Mouse (Mus musculus): ENCODE measurements at regions not wholly inside any gene's neighbourhood (a gene's known extent, or its start where the extent isn't known, plus 50 kb on each side); places are given as distances from the start of the nearest gene placed in this dataset.
"Not testable (repeated sequence)": the region's sequence is repeated elsewhere in the genome, so short reads cannot be mapped to it uniquely, and the experiment has no call there.

DNA sequence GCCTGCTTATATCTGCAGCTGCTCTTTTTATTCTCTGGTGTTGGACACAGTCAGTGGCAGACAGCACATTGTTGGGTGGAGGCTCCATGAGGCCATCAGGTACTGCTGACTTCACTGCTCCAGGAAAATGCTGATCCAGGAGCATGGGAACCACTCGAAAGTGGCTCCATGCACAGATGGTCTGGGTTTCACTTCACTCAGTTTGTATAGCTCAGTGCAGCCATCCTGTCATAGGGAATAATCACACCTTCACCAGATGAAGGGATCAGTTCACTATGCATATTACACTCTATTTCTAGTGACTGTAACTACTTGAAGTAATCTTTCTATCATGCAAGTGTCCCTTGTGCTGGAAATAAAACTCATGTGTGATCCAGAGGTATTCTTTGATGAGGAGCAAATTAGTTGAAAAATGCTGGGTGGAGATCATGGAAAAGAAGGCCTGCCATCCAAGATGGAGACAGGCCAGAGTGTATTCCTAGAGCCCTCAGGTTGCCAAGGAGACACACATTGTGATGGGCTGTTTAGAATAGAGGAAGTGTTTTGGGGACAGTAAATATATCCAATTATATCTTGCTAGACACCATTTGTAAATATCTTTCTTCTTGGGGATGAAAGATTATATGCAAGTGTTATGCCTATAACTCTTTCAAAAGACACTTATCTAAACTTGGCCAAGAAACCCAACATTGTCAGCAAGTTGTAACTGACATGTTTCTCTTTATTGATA lies 103.7 kb upstream of the Arhgap42 start:
- no peak for DNase-seq (ENCODE audit: low spot score in 2 of 2)

DNA sequence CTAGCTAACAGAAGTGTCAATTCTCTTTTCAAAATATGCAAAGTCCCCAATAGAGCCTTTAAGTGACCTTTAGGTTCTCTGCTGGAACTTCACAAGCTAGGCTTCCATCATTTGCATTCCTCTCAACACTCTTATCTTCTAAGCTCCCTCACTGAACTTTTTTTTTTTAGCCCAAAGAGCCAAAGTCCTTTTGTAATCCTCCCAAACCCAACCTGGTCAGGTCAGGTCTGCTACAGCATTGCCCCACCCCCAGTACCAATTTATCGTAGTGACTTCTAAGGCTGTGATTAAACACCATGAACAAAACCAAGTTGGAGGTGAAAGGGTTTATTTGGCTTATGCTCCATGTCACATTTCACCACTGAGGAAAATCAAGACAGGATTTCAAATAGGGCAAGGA lies 79.7 kb upstream of the Arhgap42 start:
- no peak for DNase-seq (ENCODE audit: low spot score in 2 of 2)

DNA sequence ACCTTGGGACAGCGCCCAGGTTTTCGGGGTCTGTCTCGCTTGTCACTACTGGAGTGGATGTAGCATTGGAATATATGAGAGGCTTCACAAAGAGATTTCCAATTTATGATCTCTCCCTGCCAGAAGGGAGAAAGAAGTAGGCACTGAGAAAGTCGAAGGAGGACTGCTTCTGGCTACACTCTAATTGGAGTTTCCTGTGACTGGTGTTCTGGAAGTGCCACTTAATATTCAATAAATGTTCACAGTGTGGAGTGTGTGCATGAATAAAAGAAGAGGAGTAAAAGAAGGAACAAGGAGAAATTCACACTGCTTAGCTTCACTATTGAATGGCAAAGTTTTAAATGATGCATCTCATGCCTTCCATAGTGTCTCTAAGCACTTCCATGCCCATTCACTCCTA lies 77.1 kb upstream of the Arhgap42 start:
- no peak for DNase-seq (ENCODE audit: low spot score in 2 of 2)

DNA sequence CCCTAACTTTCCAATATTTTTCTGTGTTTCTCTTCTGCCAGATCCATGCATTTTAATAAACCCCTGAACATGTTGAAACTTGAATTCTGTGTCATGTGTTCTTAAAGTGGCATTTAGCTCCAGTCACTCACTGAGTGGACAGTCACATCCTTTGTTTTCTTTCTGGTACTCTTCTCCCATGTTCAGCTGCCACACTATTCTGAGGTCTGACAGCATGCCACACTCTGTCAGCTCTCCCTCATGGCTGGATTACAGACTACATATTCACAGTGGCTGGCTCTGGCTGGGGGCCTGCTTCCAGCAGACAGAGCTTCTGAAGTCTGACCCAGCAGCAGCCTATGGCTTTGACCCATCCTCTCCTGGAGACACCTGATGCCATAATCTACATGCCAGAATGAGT lies 73.4 kb upstream of the Arhgap42 start:
- DNase-seq (ENCODE audit: low spot score in 2 of 2) = no peak

DNA sequence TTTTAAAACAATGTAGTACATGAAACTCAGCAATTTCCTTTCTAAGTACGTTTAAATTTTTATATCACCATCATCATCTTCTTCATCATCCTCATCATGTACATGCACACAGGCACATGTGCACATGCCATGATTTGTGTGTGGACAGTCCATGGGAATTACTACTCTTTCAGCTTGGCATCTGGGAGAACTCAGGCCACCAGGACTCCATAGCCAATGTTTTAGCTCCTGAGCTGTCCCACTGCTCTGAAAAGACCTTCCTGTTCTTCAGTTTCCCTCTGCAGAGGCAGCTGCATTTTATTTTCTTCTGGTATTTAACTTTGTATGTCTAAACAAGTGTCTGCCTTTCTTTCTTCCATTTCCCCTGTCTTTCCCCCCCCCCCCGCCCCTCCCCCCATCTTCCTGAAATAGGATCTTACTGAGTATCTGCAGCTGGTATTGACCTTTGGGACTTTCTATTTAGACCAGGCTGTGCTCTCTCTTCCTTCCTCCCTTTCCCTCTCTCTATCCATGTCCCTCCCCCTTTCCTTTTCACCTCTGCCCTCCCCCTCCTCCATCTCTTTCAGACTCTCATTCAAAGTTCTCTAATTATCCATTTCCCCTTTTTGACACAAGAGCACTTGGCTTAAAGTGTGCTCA lies 72.8 kb upstream of the Arhgap42 start:
- no peak for DNase-seq (ENCODE audit: low spot score in 2 of 2)

DNA sequence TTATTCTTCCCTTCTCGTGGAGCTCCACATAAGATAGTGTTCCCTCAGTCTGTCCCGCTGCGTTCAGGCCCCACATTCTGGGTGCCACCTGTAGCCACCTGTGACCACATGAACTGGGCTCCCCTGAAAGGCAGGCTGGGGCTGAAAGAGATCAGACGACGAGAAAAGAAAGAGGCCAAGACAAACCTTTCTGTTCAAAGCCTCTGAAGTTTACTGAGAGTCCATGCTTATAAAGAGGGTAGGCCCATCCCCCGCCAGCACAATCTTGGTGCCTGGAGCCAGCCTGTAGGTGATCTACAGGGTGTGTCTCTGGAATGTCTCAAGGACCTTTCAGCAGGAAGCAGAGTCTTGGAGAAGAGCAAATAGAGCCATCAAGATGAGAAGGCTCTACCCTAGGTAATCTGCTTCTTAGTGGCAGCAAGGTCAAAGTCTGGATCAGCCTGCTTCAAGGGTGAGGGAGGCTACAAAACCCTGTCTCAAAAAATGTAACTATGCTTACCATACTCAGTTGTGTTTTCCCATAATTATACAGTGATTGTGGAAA lies 72.2 kb upstream of the Arhgap42 start:
- not testable (repeated sequence) for DNase-seq (ENCODE audit: low spot score in 2 of 2)

DNA sequence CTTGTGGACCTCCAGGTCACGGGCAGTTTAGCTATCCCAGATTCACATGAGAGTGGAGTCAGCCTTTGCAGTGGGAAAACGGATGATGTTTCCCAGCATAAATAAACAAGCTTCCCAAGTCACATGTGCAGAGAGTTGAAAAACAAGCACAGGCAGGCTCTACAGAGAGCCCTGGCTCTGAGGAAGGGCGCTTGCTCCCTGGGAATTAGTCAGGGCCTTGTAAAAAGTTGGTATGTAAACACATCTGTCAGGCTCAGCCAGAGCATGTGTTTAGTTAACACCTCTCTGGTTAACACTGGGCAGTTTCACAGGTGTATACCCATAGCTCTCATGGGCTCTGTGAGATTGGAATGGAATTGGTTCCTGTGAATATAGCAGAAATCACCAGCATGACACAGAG lies 51.9 kb upstream of the Arhgap42 start:
- no peak for DNase-seq (ENCODE audit: low spot score in 2 of 2)

DNA sequence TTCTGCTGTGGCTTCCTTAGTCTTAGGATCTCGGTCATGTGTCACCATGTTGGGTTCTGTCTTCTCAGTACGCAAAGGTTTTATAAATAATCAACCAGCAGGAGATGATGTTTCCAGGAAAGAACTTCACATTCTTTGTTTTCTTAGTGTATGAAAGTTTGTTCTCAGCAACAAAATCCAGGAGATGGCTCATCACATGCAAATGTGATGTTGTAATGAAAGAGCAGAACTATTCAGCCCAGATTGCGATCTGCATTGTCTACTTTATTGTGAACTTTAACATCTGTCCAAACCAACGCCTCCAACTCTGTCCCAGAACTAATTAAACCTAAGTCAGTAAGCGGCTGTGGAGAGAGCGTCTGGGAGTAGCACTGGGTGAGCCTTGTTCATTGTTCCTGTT lies 50.7 kb upstream of the Arhgap42 start:
- DNase-seq (ENCODE audit: low spot score in 2 of 2) = no peak

Measured in right cerebral cortex, postnatal 36 days (tissue).